Mouse (Mus musculus) erythroid progenitor cell, adult 5-6 weeks (primary cell): ENCODE measurements around the gene Cbr4. TPM values are rescaled to one million over a fixed set of nuclear protein-coding genes. Genes with fewer than 3 reads are reported as not detected.

Experiments
- ATAC-seq: replicated peaks from 2 replicates; pipeline ENCODE4 v1.8.0; 2016; ENCODE audit warnings: moderate number of reproducible peaks, mild to moderate bottlenecking, moderate TSS enrichment, inconsistent platforms; ENCODE audit not compliant: poor library complexity, low FRiP score, severe bottlenecking
- total RNA-seq, 2 experiments: library from RNA; stranded (forward) in 1 of 2; stranded (reverse) in 1 of 2; fragments of 150-400 nt in 1 of 2; fragments of 186-747, 209-891 nt in 1 of 2; gene quantifications; 2 replicates each; pipeline versions ENCODE4 v1.2.3 to v1.2.4; 2015 to 2017; ENCODE audit warnings: low replicate concordance in 2 of 2

The Cbr4 gene
- total RNA-seq (2015; ENCODE audit: low replicate concordance) (4.3 and 5.9 TPM in 2 replicates), total RNA-seq (2017; ENCODE audit: low replicate concordance) (5.3 and 18.4 TPM in 2 replicates)

DNA sequence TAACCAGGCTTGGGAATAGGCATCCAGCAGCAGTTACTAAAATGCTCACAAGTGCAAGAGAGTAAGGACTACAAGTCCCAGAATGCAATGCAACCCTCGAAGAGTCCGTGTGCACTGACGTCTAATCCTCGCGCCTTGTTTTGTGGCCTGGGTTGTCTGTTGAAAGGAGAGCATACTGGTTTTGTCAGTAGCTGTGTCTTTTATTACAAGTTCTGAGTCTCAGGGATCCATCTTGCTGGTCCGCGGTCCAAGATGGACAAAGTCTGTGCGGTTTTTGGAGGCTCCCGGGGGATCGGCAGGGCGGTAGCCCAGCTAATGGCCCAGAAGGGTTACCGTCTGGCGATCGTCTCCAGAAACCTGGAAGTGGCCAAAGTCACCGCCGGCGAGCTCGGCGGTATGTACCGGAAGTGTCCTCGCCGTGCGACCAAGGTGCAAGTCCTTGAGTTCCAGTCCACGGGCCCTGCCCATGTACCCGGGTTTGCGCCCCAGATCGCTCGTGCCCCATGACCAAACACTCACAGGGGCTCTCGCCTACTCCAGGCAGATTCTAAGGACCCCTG is at the start of gene Cbr4:
Gene Cbr4 (plus strand): TSS at position 138 of the 560 bp plus-strand sequence.
- ATAC-seq = peak; percentile 92

DNA sequence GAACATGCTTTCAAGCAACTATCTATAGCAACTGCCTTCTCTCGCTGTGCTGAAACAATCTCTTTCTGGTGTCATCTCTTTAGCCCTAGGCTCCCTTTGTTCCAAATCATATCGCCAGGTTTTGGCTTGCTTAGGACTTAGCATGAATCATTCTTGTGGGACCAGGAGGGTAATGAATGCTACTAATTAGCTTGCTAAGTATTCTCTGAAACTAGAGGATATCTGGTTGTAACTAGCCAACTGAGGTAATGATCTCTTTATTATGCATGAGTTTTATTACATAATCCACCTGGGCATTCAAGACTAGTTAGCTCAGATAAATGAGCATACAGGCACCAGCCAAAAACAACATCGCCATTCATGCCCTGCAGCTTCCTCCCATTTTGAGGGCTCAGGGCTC is 44.5 kb upstream of the Cbr4 start:
- no peak for ATAC-seq

DNA sequence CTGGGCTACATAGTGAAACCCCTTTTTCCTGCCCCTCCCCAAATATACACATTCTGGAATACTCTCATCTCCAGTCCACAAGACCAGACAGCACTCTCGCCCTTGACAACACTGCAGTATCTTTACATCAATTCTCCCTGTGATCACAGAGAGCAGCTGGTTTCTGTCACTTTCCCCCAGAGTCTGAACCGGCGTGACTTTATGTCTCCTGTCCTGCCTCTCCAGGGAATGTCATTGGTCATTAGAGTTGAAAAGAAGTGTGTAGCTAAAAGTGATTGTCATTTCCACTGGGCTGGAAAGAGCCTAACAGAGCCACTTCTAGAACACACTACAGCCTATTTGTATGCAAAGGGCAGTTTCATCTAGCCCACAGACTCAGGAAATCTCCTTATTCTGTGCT is 43.2 kb upstream of the Cbr4 start:
- no peak for ATAC-seq

DNA sequence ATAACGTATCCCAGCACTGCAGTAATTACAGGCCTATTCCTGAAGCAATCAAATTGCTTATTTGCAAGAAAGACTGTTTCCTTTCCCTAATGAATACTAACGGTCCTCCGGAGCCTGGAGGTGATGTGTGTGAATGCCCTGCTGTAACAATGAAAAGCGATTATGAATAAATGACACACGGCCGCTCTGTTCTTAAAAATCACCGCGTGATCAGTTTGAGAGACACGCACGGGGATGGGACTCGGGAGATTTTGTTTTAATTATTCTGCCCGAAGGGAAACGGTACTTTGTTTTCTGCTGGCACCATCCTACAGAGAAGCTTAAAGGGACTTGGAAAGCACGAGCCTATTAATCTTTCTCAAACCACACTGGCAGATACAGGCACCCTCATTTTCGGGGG is 41.2 kb upstream of the Cbr4 start:
- no peak for ATAC-seq

DNA sequence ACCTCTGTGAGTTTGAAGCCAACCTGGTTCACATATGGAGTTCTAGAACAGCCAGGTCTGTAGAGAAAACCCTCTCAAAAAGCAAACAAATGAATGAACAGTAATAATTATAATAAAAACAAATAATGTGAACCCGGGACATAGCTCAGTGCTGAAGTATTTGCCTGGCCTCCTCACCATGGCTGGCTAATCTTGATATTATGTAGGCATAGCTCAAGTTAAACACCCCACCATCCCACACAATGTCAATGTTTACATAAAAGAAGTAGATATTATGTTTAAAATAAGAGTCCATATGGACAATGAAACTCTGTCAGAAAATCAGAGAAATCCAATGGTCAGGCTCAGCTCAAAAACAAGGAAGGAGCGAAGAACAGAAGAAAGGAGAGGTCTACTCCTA is 39.4 kb upstream of the Cbr4 start:
- no peak for ATAC-seq

DNA sequence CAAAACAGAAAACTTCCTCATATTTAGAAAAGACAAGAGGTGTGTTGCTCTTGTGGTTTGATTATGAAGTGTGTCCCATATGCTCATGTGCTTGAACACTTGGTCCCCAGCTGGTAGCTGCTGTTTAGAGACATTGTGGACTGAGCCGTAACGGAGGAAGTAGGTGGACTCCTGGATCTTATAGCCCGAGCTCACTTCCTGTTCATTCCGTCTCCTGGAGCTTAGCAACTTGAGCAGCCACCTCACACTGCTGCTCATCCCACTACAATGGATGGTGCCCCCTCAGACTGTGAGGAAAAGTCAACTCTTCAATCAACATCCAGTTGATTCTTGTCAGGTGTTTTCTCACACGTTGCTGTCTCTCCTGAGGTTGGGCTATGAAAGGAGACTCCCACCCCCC is 38.7 kb upstream of the Cbr4 start:
- no peak for ATAC-seq

DNA sequence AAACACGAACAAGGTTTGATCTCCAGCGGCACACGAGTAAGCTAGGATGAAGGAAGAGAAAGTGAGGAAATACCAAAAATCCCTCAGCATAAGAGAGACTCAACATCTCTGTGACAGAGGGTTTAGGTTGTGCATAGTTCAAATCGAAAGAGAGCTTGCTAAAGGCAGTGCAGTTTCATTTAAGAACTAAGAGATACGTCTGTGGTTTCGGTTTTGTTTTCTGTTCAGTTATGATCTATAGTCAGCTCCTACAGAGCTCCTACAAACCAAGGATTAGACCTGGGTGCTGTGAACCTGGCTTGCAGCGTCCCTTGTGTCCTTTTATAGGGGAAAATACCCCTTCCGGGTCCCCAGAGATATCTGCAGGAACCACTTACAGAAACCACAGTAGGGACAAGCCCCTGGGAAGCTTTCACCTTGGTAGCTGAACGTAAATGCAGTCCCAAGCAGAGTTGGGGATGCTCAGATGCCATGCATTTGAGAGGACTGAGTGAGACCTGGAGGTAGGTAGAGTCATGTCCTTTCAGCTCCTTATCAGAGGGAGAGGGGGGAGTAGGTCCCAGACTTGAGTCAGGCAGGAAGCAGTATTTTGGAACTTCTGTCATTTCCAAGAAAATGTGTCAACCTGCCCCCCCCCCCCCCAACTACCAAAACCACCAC is 36.5 kb upstream of the Cbr4 start:
- no peak for ATAC-seq

DNA sequence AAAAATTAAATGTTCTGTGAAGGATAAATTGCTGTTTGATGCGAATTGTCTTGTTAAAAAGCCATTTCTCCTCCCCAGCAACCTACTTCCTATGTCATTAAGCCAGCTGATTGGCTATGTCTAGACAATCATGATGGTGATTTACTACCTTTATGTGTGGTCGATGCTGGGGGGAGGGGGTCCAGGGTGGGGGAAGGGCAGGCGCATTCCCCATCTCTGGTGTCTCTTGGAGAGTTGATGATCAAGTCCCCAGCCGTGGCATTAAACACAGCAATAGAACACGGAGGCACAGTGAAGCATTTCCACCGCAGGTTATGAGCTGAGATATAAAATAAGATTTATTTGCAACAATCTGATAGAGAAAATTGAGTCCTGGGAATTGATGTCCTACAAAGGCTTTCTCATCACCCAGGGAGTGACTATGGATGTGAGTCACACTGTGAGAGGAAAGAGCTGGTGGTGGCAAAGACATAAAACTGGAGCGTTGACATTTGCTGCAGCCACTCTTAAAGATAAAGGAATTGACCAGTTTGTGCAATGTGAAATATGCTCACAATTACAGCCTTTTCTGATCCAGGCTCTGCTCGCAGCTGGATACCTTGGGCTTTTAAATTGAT is 35.7 kb upstream of the Cbr4 start:
- no peak for ATAC-seq

DNA sequence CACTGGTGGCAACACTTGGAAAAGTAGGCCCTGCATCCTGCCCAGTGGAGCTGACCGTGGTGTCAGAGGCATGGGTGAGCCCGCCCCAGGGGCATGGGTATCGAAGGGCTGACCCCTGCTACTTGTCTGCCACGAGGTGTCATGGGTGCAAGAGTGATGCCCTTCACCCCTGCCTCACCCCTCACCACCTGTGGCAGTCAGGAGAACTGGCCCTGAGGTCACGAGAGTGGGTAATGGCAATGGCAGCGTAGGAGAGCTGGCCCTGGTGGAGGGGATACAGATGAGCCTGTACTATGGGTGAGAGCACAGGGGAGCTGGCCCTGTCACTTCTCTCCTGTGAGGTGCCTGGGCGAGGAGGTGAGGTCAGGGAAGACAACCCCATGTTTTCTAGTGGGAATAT is 27.8 kb upstream of the Cbr4 start:
- no peak for ATAC-seq

DNA sequence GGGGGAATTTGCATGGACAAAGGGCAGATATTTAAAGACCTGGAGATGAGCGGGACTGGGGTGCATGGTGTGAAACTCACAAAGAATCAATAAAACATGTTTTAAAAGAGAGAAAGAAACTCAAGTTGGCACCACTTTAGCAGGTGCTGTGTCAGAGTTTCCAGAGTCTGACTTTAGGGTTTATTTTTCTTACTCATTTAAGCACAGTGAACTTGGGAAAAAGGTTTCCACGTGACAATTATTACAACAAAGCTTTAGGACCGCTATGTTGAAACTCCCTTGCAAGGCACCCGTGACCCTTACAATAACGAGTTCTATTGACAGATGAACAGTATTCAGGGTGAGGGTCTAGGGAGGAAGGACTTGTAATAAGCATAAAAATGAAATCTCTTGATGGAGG is 25.3 kb upstream of the Cbr4 start:
- no peak for ATAC-seq

DNA sequence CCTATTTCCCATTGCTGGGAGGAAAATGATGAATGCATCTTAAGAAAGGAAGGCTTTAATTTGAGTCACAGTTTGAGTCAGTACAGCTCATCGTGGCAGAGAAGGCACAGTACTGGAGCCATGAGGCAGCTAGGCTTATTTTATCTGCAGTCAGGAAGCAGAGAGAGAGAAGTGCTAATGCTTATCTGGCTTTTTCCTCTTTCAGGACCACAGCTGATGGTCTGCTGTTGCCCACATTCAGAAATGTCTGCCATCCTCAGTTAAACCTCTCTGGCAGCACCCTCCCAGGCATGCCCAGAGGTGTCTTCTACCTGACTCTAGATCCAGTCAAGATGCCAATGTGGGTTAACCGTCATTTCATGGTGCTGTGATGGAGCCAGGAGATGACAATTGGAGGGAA is 23.1 kb upstream of the Cbr4 start:
- ATAC-seq = no peak

DNA sequence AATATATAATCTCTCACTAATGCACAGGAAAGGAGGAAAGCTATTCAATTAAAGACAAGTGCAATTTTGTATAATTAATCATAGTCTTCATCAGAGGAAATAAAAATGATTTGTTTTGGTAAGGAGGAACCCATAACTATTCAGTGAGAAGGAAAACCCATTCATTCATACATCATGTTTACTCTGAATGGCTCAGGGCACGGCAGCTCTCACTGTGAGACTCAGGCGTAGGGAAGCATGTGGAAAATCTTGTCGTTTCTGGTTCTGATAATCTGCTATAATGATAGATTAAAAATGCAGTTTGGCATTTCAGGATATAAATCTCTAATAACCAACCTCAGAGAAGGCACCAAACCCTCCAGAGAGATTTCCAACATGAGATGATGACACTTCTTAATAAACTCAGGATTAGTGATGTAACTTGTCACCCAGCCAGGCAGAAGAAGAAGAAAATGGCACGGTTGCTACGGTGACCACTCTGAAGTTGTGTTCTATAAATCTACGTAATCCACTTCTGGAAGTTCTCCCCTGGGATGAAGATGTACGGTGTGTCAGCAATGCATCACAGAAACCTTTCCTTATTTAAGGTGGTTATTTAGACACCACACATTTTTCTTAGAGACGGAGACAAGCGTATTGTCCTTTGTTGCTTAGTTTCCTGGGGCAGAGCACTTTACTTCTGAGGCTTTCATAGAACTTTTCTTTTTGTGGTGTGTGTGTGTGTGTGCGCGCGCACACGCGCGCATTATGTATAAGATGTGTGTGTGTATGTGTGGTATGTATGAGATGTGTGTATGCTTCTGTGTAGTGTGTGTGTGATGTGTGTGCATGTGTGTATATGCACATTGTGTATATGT is 20.6 kb upstream of the Cbr4 start:
- no peak for ATAC-seq

DNA sequence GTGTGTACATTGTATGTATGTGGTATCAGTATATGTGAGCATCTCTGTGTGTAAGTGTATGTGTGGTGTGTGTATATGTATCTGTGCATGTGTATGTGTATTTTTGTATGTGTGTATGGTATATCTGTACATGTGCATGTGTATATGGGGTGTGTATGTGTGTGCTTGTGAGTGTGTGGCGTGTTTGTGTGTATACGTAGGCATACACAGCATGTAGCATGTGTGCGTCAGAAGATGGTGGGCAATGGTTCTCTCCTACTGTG is 20.1 kb upstream of the Cbr4 start:
- ATAC-seq = no peak

DNA sequence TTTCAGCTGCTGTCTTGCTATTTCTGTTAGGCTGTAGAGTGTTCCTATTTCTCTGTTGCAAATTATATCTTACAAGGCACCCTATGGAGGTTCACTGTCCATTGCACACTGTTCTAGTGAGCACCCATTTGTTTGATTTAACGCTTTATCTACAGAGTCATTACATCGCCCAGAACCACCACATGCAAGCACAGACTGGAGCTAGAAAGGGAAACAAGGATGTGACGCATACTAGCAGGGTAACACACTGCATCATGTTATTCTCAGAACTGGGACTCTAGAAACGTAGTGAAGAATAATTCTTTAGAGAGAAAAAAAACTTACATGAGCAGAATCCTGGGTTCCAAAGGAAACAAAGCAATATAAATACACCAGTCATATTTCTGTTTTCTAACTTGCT is 17.3 kb upstream of the Cbr4 start:
- no peak for ATAC-seq

DNA sequence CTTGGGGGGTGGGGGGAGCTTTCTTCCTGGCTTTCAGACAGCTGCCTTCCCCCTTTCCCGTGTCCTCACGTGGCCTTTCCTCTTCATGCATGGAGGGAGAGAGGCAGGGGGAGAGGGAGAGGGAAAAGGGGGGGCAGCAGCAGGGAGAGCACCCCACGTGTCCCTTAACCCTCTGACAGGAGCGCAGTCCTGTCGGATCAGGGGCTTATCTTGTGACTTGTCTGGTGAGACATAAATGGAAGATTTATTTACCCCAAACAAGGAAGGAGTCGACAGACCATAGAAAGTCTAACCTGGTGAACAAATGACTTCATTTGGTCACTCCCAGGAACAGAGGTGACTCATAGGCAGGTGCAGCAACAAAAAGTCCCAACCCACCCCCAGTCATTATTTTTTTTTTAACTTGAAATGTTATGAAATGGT is 12.3 kb upstream of the Cbr4 start:
- ATAC-seq = no peak

DNA sequence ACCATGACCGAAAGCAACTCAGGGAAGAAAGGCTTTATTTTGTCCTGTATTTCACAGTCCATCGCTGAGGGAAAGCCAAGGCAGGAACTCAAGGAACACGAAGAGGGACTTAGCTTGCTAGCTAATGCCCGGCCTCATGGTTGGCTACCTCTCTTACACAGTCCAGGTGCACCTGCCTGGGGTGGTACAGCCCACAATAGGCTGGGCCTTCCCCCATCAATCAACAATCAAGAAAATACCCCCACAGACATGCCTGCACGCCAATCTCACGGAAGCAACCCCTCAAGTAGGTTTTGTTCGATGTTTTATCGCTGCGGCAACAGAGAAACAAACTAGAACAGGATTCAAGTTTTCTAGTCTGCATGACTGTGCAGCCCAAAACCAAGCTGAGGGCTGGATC is 11.4 kb upstream of the Cbr4 start:
- ATAC-seq = no peak

DNA sequence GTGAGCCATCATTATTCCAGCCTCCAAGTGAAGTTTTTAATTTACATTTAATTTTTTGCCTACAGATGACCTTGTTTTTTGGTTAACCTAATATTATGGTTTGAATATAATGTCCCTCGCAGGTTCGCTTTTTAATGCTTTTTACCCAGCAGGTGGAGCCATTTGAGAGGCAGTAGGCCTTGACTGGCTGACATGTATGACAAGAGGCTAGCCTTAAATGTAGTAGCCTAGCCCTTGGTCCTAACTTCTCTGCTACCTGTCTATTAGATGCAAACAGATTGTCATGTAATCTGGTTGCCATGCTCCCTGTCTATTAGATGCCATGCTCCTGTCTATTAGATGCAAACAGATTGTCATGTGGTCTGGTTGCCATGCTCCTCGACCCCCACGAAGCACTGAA is 9.4 kb upstream of the Cbr4 start:
- no peak for ATAC-seq

DNA sequence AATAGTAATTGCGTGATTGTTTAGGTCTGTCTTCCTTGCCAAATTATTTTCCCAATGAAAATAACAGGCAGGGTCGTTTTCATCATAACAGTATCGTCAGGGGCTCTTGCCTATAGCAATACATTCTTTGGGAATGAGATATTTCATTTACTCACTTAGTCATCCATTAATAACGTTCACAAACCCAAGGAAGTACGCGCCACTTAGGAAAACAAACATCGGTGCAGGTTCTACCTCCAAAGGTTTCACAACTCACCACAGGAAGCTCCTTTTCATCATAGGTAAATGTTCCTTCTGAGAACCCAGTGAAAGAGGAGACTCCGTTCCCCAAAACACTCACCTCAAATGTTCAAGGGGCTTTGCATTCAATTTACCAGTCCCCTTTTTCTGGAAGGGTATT is 8.7 kb upstream of the Cbr4 start:
- no peak for ATAC-seq

DNA sequence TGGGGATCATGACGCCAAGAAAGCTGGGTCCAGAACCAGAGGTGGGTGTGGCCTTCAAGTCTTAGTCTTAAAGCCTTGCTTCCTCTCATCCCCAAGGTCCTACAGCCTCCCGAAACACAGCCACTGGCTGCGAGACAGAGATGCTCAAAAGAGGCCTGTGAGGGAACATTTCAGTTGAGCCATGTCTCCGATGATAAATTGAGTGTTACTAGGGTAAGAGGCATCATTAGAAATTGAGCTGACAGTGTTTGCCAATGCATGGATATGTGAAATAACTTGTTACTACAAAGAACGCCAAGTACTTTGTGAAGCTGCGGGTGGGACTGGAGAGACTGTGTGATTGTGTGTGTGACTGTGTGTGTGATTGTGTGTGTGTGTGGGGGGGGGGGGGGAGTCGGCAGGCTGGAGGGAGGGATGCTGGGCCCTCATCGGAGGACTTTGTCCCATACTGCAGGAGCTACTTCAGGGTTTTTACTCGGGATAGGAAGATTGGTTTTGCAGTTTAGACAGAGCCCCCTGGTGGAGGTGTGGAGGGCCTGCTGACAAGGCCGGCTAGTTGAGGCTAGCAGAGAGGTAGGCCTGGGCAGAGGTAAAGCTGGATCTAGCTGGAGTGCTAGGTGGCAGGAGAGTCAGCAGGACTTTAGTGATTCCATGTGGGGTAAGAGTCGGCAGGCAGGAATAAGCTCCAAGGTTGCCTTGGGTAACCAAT is 7.9 kb upstream of the Cbr4 start:
- ATAC-seq = no peak

DNA sequence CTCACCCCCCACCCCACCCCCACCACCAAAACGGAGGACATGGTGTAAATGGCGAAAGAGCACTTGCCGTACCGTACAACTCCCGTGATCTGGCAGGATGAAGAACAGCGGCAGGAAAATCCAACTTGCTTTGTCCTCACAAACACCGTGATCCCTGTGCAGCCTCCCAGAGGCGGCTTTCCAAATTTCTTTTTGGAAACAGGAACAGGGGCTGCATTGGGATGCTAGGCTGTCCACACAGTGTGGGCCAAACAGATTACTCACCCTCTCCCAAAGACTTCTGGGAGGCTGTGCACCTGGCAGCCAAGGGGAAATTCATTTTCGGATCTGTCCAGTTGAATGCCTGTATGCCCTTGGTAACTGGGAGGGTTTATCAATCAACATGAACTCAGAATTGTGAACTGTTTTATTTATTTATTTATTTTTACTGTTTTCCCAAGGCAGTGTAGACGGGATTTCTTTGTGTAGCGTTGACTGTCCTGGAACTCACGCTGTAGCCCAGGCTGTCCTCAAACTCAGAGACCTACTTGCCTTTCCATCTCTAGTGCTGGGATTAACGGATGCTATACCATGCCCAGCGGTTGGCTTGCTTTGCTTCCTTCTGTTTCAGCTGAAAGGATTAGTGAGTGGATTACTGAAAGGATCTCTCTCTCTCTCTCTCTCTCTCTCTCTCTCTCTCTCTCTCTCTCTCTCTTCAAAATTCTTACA is 7.1 kb upstream of the Cbr4 start:
- no peak for ATAC-seq
